In the genomic region with DNA sequence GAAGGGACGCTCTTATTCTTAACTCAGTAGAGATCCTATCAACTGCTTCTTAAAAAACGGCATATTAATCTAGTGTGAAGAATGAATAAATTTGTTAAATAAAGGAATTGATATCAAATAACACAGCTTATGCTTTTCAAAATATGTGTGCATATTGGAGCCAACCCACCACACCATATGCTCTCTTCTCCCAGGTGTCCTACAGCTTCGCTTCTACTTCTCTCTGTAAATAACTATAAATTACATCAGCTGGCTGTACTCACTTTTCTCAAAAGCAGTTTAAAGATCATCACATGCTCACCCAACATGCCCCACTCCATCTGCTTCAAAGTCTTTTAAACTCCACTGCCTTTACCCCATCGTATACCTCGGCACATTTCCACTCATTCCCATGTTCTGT, we compare ENCODE assay signal across 19 mouse cellular contexts.
DNase-seq lines count a peak whose midpoint lies in the region; ATAC-seq lines count a peak whose summit lies in the region.
"Had no signal": no experiment of that assay in that cellular context is flagged by ENCODE, and none has a peak within 500 bp of the region (broad histone marks: within the 10 kb centered on the region; RNA-seq: fewer than 3 reads in every experiment).

No protein-coding gene starts in this region.

- no peak for DNase-seq in frontal cortex, postnatal 10 days (ENCODE audit: low spot score in 2 of 2)
- DNase-seq in right cerebral cortex, postnatal 10 days (ENCODE audit: low spot score in 2 of 2): peak; percentile 25
- DNase-seq in right cerebral cortex, postnatal 14 days: no peak
- DNase-seq in layer of hippocampus, adult 9-10 months (ENCODE audit: low spot score): peak; percentile 26
- peak; percentile 40 for DNase-seq in telencephalon, adult 2 months (ENCODE audit: low read depth, low spot score)
- no peak for DNase-seq in yolk sac, embryonic 10.5 days (ENCODE audit: low spot score)
- no peak for DNase-seq in retina, postnatal 1 day
- DNase-seq: adrenal gland, postnatal 10 days; B cell, adult 2 months; cerebellum, adult 18-20 months; cerebellum, adult 9-11 months; cerebellum, postnatal 36 days; forebrain, postnatal 0 days; gastrocnemius, postnatal 36 days; heart, adult 11 months; heart, postnatal 14 days had no signal

- ATAC-seq in frontal cortex, adult (ENCODE audit: low TSS enrichment): peak; percentile 27; the same call in 1 of the 2 replicates
- ATAC-seq: CD4-positive, CD25-positive, alpha-beta regulatory T cell, adult 4 months; forebrain, embryonic 13.5 days; forebrain, postnatal 0 days had no signal

Comparison
In these comparisons a context has a peak if more than half of its experiments do, and no peak if none do; other contexts are left out.
1. DNase-seq: peak in right cerebral cortex, postnatal 10 days (2 of 2), layer of hippocampus, adult 9-10 months (single experiment) and telencephalon, adult 2 months (single experiment); none in frontal cortex, postnatal 10 days (0 of 2), right cerebral cortex, postnatal 14 days (single experiment), yolk sac, embryonic 10.5 days (single experiment) and retina, postnatal 1 day (single experiment).